Mouse (Mus musculus): ENCODE data around the gene Ap2m1.
"Not testable (repeated sequence)": the region's sequence is repeated elsewhere in the genome, so short reads cannot be mapped to it uniquely, and the experiment has no call there.

Gene Ap2m1

DNA sequence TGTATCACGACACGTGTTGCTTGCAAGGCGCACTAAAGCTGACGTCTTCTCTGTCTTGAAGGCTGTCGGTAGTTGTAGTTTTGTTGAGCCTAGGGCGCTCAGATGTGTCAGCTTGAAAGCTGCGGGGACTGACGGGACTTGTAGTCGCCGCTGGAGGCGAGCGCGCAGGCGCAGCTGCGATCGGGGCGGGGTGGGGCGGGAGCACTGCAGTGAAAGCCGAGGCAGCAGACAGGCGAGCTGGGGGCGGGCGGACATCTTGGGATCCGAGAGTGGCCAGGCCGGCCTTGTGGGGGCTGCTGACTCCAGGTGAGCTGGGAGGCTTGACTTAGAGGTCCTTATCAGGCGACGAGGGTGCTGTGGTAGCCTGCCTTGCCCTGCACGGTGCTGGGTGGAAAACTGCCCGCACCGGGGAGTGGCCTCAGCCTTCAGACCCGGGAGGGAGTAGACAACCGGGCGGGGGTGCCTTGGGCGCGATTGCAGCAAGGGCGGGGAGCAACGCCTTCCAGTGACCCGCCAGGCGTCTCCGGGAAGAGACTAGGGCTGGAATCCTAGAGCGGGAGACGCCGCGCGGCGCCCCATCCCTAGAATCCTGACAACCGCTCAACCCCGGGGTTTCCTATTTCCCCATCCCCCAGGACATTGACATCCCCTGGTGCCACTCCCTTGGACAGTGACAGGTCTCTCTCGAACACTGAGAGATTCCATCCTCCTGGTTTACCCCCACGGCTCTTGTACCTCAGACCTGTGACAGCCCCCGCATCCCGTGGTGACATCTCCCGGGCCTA is at the start of gene Ap2m1:
Ap2m1 (plus strand) TSS at position 183 of the 785 bp plus-strand sequence.
- DNase-seq: peak; percentile 99

DNA sequence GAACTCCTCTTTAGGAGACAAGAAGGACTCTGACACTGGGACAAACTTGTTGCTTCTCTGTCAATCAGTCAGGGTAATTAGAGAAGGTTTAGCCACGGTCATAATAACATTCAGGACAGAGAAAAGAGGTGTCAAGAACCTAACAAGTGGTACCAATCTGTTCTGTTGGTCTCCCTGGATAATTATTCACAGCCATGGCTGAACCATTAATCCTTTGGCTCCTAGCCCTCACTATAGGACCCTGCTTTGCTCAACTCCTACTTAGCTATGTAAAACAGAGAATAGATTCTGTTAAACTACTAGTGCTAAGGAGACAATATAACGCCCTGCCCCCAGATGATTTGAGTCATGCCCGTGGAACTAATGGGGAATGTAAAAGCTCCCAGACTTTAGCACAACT is 49.2 kb upstream of the Ap2m1 start:
- no peak for DNase-seq

DNA sequence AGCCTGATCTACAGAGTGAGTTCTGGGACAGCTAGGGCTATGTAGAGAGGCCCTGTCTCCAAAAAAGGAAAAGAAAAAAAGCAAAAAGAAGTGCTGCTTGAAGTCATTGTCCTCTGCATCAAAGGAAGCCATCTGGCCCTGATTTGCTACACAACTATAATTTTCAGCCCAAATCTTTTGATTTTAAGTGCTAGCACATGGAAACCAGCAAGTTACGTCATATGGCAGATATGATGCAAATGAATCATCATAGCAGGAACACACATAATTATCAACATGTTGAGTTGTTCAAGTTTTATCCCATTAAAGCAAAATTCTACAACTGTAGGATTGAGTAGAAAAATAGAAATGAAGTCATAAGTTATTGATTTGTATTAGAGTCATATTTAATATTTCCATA is 47.1 kb upstream of the Ap2m1 start:
- DNase-seq: no peak

DNA sequence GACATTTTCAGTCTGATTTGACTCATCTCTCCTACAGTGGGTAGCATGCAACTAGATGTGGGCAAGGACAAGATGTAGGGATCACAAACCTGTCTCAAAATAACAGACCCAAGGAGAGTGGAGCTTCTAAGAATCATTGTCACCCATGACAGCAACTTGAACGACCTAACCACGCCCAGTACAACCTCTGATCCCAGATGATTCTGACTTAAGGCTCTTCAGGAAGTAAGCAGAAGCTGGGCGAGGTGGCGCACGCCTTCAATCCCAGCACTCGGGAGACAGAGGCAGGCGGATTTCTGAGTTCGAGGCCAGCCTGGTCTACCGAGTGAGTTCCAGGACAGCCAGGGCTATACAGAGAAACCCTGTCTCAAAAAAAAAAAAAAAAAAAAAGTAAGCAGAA is 46.5 kb upstream of the Ap2m1 start:
- not testable (repeated sequence) for DNase-seq

DNA sequence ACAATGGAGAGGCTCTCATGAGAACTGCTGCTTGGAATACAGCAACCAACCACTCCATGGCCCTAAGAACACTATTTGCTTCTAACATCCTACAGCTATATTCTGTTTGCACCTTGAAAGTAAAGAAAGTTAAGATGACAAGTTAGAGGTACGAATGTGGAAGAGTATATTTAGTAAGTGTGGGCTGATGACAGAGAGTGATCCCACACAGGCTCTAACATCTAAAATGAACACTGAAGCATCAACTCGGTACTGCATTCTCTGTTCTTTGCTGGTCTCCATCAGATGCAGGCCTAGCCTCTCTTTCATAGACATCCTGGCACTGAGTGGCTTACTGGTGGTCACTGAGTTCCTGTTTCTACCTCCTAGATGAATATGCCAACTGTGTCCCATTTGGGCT is 46.0 kb upstream of the Ap2m1 start:
- DNase-seq: no peak

DNA sequence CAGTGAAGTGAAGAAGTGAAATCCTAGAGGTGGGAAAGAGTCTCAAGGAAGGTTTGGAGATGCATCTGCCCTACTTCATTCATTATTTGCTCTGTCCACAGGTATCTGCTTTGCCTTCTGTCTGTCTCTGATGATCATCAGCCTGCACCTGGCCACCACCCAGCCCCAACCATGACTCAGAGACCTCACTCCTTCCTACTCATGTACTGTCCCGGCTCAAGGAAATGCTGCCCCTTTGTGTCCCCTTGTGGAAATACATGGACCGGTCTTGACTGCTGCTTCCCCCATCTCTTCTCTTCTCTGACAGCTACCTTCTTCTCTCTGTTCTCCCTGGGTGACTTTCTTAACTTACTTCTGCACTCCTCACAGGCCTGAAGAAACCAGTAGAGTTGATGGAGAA is 44.7 kb upstream of the Ap2m1 start:
- DNase-seq: no peak

DNA sequence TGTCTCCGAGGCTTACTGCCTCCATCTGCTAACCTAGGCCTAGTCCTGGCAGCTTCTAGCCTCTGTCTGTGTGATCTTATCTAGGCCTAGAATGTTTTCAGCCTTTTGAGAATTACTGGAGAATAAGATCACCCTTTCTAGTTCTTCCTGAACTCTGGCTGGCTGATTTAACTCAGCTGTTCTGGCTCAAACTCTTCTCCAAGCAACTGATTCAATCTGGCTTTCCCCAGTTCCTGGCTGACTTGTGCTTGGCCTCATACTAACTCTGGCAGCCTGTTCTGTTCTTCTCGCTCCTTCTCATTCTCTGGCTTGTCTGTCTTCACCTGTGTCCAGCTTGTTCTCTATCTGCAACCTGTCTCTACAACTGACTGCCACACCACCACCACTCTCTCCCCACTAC is 44.0 kb upstream of the Ap2m1 start:
- DNase-seq: no peak

DNA sequence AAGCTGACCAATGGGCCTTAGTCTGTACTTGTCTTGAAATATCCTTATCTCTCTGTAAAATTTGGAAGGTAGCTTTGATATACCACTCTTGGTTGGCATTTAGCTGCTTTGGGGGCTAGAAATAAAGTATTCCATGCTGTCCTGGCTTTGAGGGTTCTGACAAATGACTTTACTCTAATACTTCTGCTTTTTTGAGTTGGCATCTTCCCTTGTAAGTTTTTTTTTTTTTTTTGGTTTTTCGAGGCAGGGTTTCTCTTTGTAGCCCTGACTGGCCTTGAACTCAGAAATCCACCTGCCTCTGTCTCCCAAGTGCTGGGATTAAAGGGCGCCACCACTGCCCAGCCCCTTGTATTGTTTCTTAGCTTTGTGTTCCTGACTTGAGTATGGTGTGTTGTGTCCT is 41.8 kb upstream of the Ap2m1 start:
- no peak for DNase-seq

DNA sequence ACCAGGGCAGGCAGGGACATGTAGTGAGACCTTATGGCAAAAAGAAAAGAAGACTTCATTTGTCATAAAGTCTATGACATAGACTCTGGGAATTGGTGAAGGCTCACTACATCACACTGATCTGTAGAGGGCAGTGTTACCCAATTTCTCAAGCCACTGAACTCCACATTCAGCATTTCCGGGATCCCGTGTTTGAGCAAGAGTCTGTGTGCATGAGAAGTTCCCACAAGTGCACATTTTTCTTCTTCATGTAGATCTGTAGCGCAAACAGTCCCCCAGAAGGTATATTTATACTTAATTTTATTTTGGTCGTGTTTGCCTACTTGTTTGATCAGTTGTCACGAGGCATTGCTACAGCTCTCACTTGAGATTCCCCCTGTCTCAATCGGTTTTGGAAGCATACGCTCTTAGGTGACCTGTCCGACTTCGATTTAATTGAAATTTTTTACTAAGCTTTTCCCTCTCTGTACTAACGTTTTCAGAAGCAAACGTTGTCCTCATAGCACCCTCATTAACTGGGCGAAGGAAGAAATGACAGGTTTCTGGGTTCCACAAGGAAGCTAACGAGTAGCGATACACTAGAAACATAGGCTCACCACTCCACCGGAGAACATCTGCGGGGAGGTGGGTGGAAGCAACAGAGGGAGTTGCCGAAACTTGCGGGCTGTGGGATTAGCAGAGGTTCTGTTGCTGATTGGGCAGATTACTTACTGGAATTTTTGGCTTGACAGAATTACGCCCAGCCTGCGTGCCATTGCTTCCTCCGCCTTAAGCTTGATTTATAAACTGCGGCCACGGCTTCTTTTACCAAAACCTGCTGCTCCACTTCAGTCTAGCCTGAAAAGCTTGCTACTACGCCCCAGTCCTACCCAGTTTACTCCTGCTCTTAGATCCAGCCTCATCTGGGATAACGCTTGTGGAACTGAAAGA is 38.3 kb upstream of the Ap2m1 start:
- DNase-seq: peak; percentile 87

DNA sequence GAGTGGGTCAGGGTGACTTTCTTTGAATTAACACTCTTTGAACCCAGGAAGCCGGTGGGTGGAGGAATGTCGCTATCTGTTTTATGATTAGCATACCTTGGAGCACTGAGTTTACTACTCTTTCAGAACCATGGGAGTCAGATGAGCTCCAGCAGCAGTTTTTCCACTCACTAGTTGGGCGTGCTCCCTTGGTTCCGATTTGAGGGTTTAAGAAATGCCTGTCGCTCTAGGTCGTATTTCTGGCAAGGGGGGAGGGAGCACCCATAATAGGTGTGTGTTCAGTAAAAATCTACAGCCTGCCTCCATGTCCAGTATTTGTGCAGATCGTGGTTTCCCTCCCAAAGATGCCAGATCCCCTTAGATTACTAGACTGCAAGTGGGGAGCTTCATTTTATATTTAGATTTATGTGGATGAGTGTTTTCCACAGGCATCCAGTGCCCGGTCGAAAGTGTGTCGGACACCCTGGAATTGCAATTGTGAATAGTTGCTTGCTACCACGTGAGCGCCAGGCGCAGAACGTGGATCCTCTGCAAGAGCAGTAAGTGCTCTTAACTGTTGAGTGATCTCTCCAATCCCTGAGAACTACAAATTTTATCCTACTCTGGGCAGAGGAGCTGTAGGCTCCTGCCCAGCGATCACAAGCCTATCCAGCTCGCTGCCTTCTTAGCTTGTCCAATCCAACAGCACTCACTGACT is 37.1 kb upstream of the Ap2m1 start:
- DNase-seq: peak; percentile 21

DNA sequence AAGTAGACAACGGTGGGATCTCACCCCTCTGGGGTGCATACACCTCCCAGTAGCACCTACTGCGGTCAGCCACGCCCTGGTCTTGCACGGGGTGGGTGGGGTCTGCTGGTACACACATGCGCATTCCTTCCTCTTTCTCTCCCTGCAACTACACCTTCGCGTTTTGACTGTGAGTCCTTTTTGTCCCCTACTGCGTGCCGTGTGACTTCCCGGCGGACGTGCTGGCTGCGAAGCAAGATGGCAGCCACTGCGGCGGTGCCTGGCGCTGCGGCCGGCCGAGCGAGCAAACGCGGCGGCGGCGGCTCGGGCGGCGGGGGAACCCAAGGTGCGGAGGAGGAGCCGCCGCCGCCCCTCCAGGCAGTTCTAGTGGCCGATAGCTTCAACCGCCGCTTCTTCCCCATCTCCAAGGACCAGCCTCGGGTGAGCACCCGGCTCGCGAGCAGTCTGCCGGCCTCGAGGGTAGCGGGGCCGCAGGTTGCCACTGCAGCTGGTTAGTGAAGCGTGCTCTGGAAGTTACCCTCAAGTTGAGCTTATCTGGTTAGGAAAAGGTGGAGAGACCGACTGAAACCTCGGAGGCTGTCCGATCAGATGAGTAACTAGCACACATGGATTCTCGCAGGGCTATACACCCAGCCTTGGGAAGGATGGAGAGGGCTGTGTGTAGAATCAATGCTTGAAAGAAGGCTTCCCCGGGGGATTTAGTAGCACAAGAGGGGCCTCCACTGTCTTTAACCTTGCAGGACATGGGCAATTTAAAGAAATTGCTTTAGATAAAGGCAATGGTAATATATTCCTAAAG is 36.4 kb upstream of the Ap2m1 start, which contains the start of gene Eif2b5:
Eif2b5 (plus strand) TSS at position 141 of the 799 bp plus-strand sequence.
- peak; percentile 97 for DNase-seq

DNA sequence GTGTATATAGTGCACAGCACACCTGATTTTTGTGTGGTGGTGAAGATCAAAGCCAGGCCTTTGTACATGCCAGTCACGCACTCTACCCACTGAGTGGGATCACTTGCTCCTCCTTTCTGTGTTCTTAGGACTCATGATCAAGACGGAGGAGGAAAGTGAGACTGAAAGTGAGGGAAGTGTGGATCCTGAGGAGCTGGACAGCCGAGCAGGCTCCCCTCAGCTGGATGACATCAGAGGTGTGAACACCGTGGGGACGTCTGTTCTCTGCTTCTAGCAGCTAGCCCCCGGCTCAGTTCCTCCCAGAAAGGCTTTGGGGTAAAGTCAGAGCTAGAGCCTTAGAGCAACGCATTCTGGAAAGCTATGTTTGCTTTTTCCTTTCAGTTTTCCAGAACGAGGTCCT is 29.3 kb upstream of the Ap2m1 start:
- DNase-seq: no peak

DNA sequence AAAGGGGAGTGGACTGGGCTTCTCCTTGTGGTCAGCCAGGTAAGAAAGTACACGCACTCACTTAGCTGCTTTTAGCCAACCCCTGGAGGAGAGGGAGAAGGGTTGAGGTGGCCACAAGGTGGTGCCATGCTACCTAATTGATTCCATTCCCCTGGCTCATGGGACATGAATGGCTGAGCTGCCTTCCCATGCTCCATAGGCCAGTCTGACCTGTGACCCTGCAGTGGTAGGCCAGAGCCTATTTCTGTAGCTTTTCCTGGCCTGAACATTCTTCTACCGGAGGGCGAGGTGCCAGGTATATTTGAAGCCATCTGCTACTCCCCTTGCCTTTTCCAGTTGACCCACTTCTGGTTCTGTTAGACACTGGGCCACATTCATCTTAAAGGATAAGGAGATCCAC is 25.9 kb upstream of the Ap2m1 start:
- DNase-seq: peak; percentile 67

DNA sequence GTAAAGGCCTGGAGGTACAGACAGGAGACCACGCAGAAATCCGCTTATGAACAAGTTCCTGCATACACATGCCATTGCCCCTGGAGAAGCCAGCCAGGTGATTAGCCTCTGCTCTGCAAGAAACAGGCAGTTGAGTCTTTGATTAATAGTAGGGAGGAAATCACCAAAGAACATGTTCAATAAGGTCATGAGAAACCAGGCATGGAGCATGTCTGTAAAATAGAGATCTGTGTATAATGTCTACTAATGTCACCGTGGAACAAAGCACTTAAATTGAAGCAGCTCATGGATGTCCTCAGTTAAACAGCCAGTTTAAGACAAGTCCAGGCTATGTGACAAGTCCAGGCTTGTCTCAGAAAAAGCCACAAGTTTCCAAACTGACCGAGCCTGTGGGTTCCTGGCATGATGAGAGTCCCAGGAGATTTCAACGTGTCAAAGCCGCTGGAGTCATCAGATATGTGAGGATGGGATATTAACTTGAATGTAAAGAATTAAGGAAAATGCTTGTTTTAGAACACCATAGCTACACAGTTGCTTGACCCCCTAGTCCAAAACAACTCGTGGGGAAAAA is 23.9 kb upstream of the Ap2m1 start:
- no peak for DNase-seq

DNA sequence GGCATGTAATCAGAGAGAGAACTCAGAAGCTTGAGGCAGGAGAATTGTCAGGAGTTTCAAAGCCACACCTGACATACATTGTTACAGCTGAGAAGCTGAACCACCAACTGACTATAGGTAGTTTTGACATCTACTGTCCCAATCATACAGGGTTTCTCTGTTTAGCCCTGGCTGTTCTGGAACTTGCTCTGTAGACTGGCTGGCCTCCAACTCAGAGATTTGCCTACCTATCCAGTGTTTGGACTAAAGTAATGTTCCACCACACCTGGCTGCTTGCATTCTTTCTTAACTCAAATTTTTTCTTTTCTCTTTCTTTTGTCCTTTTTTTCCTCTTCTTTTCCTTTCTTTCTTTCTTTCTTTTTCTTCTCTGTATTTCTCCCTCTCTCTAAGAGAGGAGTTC is 19.2 kb upstream of the Ap2m1 start:
- peak; percentile 13 for DNase-seq

DNA sequence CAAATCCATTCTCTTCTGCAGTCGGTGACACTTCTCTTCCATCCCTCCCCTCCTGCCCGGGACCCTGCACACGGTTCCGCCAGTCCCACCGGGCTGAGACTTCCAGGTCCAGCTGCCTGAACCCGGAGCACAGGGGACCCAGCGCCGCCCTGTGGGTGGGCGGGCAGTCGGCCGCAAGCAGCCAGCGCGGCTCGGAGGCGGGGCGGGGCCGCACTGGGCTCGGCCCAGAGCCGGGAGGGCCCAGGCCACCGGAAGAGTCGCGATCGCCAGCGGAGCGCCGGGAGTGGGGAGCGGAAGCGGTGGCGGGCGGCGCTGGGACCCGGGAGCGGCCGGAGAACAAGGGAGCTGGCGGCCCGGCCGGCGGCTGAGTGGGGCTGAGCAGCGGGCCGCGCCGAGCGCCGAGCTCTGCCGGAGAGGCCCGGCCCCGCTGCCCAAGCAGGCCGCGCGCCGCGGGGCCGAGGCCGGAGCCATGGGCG is 18.5 kb upstream of the Ap2m1 start, which contains the start of gene Dvl3:
Dvl3 (plus strand) TSS at position 257 of the 476 bp plus-strand sequence.
- peak; percentile 93 for DNase-seq

DNA sequence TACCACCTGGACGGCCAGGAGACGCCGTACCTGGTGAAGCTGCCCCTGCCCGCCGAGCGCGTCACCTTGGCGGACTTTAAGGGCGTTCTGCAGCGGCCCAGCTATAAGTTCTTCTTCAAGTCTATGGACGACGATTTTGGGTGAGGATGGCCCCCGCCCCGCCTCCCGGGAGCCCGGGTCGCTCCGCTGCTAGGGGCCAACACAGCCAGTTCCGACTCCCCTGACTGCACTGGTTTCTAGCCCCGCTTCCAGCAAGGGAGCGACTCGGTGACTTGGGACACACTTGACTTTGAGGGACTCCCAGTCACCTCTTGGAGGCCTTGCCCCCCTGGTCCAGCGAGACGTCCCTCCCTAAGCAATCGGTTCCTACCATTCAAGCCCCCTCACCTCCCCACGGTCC is 18.1 kb upstream of the Ap2m1 start:
- DNase-seq: no peak

DNA sequence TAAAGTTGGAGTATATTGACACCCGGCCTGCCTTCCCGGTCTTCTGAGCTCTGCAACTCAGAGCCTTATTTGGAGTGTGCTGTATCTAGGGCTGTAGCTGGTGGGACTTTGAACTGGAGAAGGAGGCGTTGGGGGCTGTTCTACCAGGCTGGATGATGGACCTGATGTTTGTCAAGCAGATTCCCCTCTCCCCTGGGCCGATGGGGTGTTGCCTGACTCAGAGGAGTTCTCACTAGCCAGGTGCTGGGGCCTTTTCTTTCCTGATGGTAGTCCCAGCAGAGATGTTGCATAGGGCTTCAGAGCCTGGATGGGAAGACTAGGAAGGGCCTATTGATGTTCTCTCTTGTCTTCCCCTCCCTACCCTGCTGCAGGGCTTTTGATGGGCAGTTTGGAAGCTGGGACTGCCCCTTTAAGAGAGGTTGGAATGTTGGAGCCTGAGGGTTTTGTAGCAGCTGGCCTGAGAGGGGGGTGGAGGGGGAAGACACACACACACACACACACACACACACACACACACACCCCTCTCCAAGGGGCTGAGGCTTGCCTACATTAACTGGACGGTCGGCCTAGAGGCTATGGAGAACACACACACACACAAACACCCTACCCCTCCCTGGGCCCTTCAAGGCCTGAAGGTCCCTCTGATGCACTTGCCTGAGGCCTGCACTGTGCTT is 17.4 kb upstream of the Ap2m1 start:
- peak; percentile 51 for DNase-seq

DNA sequence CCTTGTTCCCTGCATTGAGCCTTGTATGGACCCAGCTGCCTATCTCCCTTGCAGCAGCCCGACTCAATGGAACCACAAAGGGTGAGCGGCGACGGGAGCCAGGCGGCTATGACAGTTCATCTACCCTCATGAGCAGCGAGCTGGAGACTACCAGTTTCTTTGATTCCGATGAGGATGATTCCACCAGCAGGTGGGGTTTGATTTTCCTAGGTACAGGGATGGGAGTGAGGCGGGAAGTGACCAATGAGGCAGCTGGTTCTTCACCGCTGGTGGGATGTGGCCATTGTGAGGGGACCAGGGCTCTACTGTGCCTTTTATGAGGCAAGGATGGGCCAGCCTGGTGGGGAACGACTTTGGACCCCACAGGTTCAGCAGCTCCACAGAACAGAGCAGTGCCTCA is 11.4 kb upstream of the Ap2m1 start:
- DNase-seq: no peak

DNA sequence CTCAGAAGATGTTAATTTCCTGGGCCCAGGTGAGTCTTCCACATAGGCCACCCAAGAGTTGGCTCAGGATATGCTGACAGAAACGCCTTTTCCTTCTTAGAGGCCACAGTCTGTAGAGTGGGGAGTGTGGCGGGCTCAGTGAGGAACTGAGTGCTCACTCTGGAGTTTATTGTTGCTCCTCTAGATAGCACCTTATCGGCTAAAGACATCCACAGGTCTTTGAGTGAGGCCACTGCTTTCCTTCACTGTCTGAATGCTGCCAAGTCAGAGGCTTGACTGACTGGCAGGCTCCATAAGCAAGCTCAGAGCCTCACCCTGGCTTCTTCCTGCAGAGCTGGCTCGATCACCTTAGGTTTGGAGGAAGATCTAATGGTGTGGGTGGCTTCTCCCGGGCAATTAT is 6.5 kb upstream of the Ap2m1 start:
- no peak for DNase-seq

DNA sequence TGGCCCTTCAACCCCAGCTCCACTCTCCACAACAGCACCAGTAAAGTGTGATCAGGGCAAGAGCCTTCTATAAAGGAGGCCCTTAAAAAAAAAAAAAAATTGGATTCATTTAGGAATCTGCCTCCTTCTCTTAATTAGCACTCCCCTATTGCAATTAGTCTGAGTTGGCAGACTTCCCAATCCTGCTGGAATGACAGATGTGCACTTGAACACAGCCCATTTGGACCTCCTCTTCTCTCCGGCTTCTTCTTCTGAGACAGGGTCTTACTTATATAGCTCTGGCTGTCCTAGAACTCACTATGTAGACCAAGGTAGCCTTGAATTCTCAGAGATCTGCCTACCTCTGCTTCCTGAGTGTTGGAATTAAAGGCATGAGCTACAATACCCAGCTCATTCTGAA is 5.9 kb upstream of the Ap2m1 start:
- no peak for DNase-seq
